Mouse (Mus musculus) cortical plate, adult 2 months (tissue): ENCODE measurements around the gene Zbtb8os.

Experiments
- CTCF ChIP-seq: fragments of 200-500 bp; IDR thresholded peaks from 2 replicates; pipeline ENCODE4 v1.5.1; 2011; ENCODE audit warnings: mild to moderate bottlenecking, control low read depth, low read length; ENCODE audit not compliant: insufficient read depth; ENCODE audit errors: extremely low read depth
- POLR2A ChIP-seq: fragments of 200-500 bp; IDR thresholded peaks from 2 replicates; pipeline ENCODE4 v1.6.1; 2011; ENCODE audit warnings: mild to moderate bottlenecking, low read length, control low read depth; ENCODE audit not compliant: insufficient read depth; ENCODE audit errors: extremely low read depth

DNA sequence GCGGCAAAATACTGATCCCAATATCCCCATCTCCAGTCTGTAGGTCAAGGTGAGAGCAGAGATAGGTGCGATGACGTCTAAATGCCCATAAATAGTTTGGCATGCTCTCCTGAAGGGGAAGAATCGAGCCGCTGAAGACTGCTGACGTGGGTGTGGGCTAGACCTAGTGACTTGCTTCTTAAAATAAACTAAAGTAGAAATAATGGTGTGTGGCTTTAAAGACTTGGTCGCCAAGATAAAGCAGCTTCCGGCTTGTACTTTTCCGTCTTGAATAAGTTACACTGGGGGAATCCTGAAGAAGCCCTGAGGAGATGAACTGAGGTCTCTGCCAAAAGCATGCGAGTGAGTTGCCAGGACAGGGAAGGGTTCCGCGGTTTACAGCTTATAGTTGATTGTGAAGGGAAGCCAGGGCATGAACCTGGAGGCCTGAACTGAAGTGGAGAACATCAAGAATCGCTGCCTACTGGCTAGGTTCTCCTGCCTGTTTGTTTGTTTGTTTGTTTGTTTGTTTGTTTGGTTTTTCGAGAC, 54.8 kb downstream of the Zbtb8os start:
- TF ChIP-seq CTCF (no peak), POLR2A (no peak)
